Mouse (Mus musculus) liver, postnatal 0 days (tissue): ENCODE results near the gene Nudt3.

Experiments
- CTCF ChIP-seq: sonication (generic); IDR thresholded peaks from 2 replicates; pipeline ENCODE4 v1.5.1; 2016; ENCODE audit warnings: antibody characterized with exemption, low read depth
- EP300 ChIP-seq: IDR thresholded peaks from 2 replicates; pipeline ENCODE4 v1.6.1; 2016; ENCODE audit warnings: antibody characterized with exemption, low read depth, mild to moderate bottlenecking

DNA sequence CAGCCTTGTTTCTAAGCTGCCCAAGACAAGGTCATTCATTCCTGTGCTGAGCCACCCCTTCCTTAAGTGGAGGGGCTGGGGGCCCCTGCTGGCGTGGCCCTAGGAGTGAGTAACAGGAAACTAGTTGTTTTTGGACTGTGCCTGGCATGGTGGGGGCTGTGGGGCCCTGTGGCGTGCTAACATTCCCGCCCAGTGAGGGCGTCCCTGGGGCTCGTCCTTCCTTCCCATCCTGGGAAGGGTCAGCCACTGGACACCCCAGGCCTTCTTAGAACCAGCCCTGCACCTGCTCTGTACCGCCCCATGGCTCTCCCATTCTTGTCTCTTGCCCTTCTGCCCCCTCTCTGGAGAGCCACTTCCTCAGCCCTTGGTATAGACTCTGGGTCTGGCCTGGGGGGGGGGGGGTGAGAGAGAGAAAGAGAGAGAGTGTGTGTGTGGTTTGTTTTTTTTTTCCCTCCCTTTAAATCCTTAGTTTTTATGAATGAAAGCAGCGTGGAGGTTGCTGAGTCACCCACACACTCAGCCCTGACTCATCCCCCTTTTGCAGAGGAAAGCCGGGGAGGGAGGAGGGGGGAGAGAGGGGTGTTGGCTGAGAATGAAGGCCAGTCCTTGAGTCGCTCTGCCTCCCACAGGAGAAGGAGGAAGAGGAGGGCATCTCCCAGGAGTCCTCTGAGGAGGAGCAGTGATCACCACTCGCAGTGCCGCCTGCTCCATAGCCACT is 61.3 kb downstream of the Nudt3 start:
- TF ChIP-seq CTCF (no peak), EP300 (no peak)
